Mouse (Mus musculus): Measurements from ENCODE around the gene Tmem63b. TPM values are rescaled to one million over a fixed set of nuclear protein-coding genes. Genes with fewer than 3 reads are reported as not detected.

Gene Tmem63b
- polyA plus RNA-seq, 1 experiment: 323 TPM

DNA sequence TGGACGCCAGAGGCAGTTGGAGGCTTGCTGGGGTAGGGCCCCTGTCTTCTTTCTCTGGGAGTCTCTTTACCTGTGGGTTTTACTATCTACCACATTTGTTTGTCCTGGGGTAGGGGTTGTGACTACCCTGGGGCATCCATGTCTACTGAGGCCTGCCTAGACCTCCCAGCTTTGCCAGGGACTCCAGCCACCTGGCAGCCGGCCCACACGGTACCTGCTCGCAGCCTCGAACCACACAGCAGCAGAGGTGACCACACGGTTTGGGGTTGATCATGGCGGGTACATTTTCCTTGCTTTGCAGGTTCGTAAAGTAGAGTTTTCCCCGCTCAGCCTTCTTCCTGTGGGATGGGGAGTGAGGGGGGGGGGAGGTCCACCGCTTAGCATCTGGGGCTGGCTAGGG lies 19.2 kb downstream of the Tmem63b start:
- no peak for TF ChIP-seq CTCF (IDR thresholded peaks at IDR 0.05; ENCODE audit: borderline replicate concordance, extremely low read depth, insufficient read depth, insufficient read length)
- TF ChIP-seq POLR2A (IDR thresholded peaks at IDR 0.05; ENCODE audit: borderline replicate concordance, extremely low read depth, insufficient read depth, insufficient read length, poor library complexity, severe bottlenecking): no peak

DNA sequence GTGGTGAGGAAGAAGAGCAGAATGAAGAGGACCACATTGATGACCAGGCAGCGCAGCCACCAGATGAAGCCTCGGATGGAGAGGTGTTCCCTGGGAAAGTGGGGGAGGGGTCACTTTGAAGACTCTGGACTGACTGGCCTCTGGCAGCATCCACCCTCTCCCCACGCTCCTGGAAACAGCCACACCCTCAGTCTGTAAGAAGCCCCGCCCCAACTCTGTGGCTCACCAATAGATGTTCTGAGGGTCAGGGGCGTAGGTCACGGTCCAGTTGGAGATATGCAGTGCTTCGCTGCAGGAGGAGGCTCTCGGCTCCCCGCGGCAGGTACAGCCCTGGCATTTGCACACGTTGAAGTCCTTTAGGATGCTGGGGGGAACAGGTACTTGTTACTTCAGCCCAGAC lies 20.6 kb downstream of the Tmem63b start:
- no peak for DNase-seq (ENCODE audit: low read depth)
- no peak for TF ChIP-seq POLR2A (IDR thresholded peaks at IDR 0.05; ENCODE audit: borderline replicate concordance, extremely low read depth, insufficient read depth, insufficient read length, poor library complexity, severe bottlenecking)
- TF ChIP-seq CTCF (IDR thresholded peaks at IDR 0.05; ENCODE audit: borderline replicate concordance, extremely low read depth, insufficient read depth, insufficient read length): no peak

More for the DNA sequence above, 19.2 kb downstream of the Tmem63b start:
- no peak for DNase-seq (ENCODE audit: low read depth)

DNA sequence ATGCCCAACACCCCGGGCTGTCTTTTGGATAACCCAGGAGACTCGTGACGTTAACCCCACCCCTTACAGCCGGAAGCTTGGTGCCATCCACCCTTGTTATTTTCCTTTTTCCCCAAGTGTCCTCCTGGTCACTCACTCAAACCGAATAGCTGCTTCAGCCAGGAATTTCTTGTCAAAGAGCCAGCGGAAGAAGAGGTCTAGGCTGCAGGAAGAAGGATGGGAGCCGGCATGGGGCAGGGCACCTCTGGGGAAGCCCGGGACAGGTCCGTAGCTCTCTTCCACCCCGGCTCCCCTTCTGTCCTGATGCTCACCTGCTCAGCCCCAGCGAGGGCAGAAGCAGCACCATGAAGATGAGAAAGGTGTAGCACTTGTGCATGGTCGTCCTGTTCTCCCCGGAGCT lies 22.1 kb downstream of the Tmem63b start:
- TF ChIP-seq POLR2A (IDR thresholded peaks at IDR 0.05; ENCODE audit: borderline replicate concordance, extremely low read depth, insufficient read depth, insufficient read length, poor library complexity, severe bottlenecking) (no peak), CTCF (IDR thresholded peaks at IDR 0.05; ENCODE audit: borderline replicate concordance, extremely low read depth, insufficient read depth, insufficient read length) (no peak)
- DNase-seq (ENCODE audit: low read depth): no peak

GRCm38 (mm10) chr17:45663106-45663919 lies 23.4 kb downstream of the Tmem63b start:
- DNase-seq (ENCODE audit: low read depth): peak; percentile 85
- TF ChIP-seq POLR2A (IDR thresholded peaks at IDR 0.05; ENCODE audit: borderline replicate concordance, extremely low read depth, insufficient read depth, insufficient read length, poor library complexity, severe bottlenecking) (no peak), CTCF (IDR thresholded peaks at IDR 0.05; ENCODE audit: borderline replicate concordance, extremely low read depth, insufficient read depth, insufficient read length) (peak; percentile 94)

- no peak for DNase-seq (ENCODE audit: low read depth)
- TF ChIP-seq POLR2A (IDR thresholded peaks at IDR 0.05; ENCODE audit: borderline replicate concordance, extremely low read depth, insufficient read depth, insufficient read length, poor library complexity, severe bottlenecking) (no peak), CTCF (IDR thresholded peaks at IDR 0.05; ENCODE audit: borderline replicate concordance, extremely low read depth, insufficient read depth, insufficient read length) (no peak)
Observed at GRCm38 (mm10) chr17:45659225-45659624, 27.5 kb downstream of the Tmem63b start, which contains the start of gene Capn11. Gene Capn11 (minus strand): TSS chr17:45659325.

DNA sequence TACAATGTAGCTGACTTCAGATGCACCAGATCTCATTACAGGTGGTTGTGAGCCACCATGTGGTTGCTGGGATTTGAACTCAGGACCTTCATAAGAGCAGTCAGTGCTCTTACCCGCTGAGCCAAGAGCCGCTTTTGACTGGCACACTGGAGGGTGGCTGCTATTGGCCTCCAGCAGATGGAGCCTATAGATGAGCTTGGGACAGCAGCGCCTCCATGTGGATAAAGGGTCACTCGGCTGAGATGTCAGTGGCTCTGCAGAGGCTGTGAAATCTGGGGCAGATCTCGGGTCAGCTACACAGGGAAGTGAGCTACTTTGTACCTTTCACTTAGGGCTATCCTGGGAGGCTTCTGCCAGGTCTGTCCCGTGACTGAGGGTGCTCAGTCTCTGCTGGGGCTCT lies 30.9 kb downstream of the Tmem63b start:
- TF ChIP-seq CTCF (IDR thresholded peaks at IDR 0.05; ENCODE audit: borderline replicate concordance, extremely low read depth, insufficient read depth, insufficient read length) (peak; percentile 33; the same call in 1 of the 2 replicates), POLR2A (IDR thresholded peaks at IDR 0.05; ENCODE audit: borderline replicate concordance, extremely low read depth, insufficient read depth, insufficient read length, poor library complexity, severe bottlenecking) (no peak)
- peak; percentile 20 for DNase-seq (ENCODE audit: low read depth)

DNA sequence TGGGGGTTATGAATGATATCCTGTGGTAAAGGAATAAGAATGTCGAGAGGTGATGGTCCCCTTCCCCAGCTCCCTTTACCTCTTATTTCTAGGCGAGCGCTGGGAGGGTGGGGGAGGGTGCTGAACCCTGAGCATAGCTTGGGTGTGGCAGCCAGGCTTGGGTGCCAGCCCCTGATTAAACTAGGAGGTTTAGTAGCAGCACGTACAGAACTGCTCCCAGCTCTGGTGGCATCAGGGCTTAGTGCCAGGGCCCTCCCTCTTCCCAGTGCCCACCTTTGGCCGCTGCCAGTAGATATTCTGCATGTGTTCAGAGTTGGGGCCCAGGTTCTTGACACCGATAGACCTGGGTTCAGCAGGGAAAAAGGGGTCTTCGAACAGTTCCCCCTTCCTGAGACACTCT lies 33.5 kb downstream of the Tmem63b start:
- DNase-seq (ENCODE audit: low read depth): no peak
- TF ChIP-seq CTCF (IDR thresholded peaks at IDR 0.05; ENCODE audit: borderline replicate concordance, extremely low read depth, insufficient read depth, insufficient read length): no peak
- no peak for TF ChIP-seq POLR2A (IDR thresholded peaks at IDR 0.05; ENCODE audit: borderline replicate concordance, extremely low read depth, insufficient read depth, insufficient read length, poor library complexity, severe bottlenecking)

- no peak for DNase-seq (ENCODE audit: low read depth)
- TF ChIP-seq CTCF (IDR thresholded peaks at IDR 0.05; ENCODE audit: borderline replicate concordance, extremely low read depth, insufficient read depth, insufficient read length): no peak
- no peak for TF ChIP-seq POLR2A (IDR thresholded peaks at IDR 0.05; ENCODE audit: borderline replicate concordance, extremely low read depth, insufficient read depth, insufficient read length, poor library complexity, severe bottlenecking)
Observed at GRCm38 (mm10) chr17:45644185-45644584, 42.5 kb downstream of the Tmem63b start.

- DNase-seq (ENCODE audit: low read depth): peak; percentile 84
- no peak for TF ChIP-seq POLR2A (IDR thresholded peaks at IDR 0.05; ENCODE audit: borderline replicate concordance, extremely low read depth, insufficient read depth, insufficient read length, poor library complexity, severe bottlenecking)
- peak; percentile 79 for TF ChIP-seq CTCF (IDR thresholded peaks at IDR 0.05; ENCODE audit: borderline replicate concordance, extremely low read depth, insufficient read depth, insufficient read length)
Observed at GRCm38 (mm10) chr17:45642701-45643100, 44.0 kb downstream of the Tmem63b start.

- TF ChIP-seq CTCF (IDR thresholded peaks at IDR 0.05; ENCODE audit: borderline replicate concordance, extremely low read depth, insufficient read depth, insufficient read length) (no peak), POLR2A (IDR thresholded peaks at IDR 0.05; ENCODE audit: borderline replicate concordance, extremely low read depth, insufficient read depth, insufficient read length, poor library complexity, severe bottlenecking) (no peak)
- no peak for DNase-seq (ENCODE audit: low read depth)
Observed at GRCm38 (mm10) chr17:45641981-45642380, 44.7 kb downstream of the Tmem63b start.

DNA sequence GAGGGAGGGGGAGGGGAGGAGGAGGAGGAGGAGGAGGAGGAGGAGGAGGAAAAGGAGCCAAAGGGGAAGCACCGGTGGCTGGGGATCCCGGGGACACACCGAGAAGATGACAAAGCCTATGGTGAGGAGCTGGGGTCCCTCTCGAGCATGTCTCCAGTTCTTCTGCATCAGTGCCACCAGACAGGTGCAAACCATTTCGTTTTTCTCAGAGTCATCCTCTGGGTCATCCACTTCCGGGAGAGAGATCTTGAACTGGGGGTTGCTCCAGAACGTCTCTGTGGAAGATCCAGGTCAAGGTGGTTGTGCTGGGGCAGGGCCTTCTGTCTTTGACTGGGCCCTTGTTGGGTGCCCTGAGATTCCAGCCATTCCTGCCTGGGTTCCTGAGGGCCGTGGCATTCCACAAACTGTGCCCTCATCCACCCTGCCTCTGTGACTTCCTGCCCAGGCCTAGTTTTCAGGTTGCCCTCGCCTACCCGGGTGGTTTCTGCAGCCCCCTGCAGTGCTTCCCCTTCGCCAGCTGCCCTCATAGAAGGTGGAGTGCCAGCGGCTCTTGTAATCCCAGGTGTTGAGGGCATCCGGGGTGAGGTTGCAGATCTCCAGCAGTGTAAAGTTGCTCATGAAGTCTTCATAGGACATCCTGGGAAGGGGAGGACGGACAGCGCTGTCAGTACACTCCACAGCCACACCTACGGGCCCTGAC lies 48.0 kb downstream of the Tmem63b start:
- TF ChIP-seq CTCF (IDR thresholded peaks at IDR 0.05; ENCODE audit: borderline replicate concordance, extremely low read depth, insufficient read depth, insufficient read length): no peak
- no peak for TF ChIP-seq POLR2A (IDR thresholded peaks at IDR 0.05; ENCODE audit: borderline replicate concordance, extremely low read depth, insufficient read depth, insufficient read length, poor library complexity, severe bottlenecking)
- DNase-seq (ENCODE audit: low read depth): no peak
